ENCODE assay signal across 31 mouse cellular contexts in genomic region chr3:86011373-86011772, GRCm38 (mm10). TPM values are rescaled to one million over a fixed set of nuclear protein-coding genes. Genes with fewer than 3 reads are reported as not detected.
A peak's percentile ranks its signal among the peaks of the same experiment; 100 is the strongest.
DNase-seq lines count a peak whose midpoint lies in the region; ATAC-seq and TF ChIP-seq lines count a peak whose summit lies in the region.
"Had no signal": no experiment of that assay in that cellular context is flagged by ENCODE, and none has a peak within 500 bp of the region (broad histone marks: within the 10 kb centered on the region; RNA-seq: fewer than 3 reads in every experiment).

No protein-coding gene starts in this region.

- in situ Hi-C loops in ES-E14 (cut with MboI; ENCODE audit: low sequenced_read_pairs in 2 of 2, unreplicated experiment in 2 of 2) = no loop called here

- no peak overlapping the region for H3K4me2 ChIP-seq in kidney, embryonic 16.5 days (replicated peaks; ENCODE audit: low read depth, low read length)
- no peak overlapping the region for H3K4me2 ChIP-seq in intestine, embryonic 16.5 days (ENCODE audit: low read depth, low read length)
- H3K4me2 ChIP-seq: hindbrain, embryonic 12.5 days; limb, embryonic 12.5 days; liver, embryonic 12.5 days; midbrain, embryonic 15.5 days; neural tube, embryonic 12.5 days had no signal

- 0 out of 2 replicates have a peak overlapping the region, but pooled peaks have one; percentile 6 for H3K27ac ChIP-seq in kidney, embryonic 16.5 days (ENCODE audit: low read length)
- H3K27ac ChIP-seq in ES-E14 (ENCODE audit: insufficient read depth, low read depth, low read length, poor library complexity, severe bottlenecking) = peak overlapping the region; percentile 89
- no peak overlapping the region for H3K27ac ChIP-seq in intestine, embryonic 16.5 days (ENCODE audit: low read length)
- H3K27ac ChIP-seq: forebrain, embryonic 10.5 days; hindbrain, embryonic 12.5 days; layer of hippocampus, adult 2 months; liver, embryonic 12.5 days; macrophage; midbrain, embryonic 15.5 days; neural tube, embryonic 12.5 days had no signal

- 34% methylated on average over 6 of the region's 6 CpGs for WGBS in kidney, embryonic 16.5 days
- 65% methylated on average over 6 of the region's 6 CpGs for WGBS in intestine, embryonic 16.5 days

- peaks cover 8% of the 10 kb centered on the region for H3K36me3 ChIP-seq in kidney, embryonic 16.5 days (ENCODE audit: insufficient read depth, low read length)
- H3K36me3 ChIP-seq in E14TG2a.4 (ENCODE audit: insufficient read depth, low read length) (peaks cover 22% of the 10 kb centered on the region), ES-E14 (ENCODE audit: control insufficient read depth, insufficient read depth, low read length, poor library complexity, severe bottlenecking) (peaks cover 4% of the 10 kb centered on the region; the same call in 1 of the 2 replicates)
- H3K36me3 ChIP-seq in intestine, embryonic 16.5 days (ENCODE audit: control insufficient read depth, insufficient read depth, low read length) = 0 out of 2 replicates have a peak, but pooled peaks cover 3% of the 10 kb centered on the region
- H3K36me3 ChIP-seq: hindbrain, embryonic 12.5 days; midbrain, embryonic 15.5 days; neural tube, embryonic 12.5 days had no signal

- no peaks in the 10 kb centered on the region for H3K27me3 ChIP-seq in kidney, embryonic 16.5 days (ENCODE audit: insufficient read depth, low read length)
- no peaks in the 10 kb centered on the region for H3K27me3 ChIP-seq in E14TG2a.4 (ENCODE audit: insufficient read depth, low read length)
- no peaks in the 10 kb centered on the region for H3K27me3 ChIP-seq in intestine, embryonic 16.5 days (replicated peaks; ENCODE audit: control insufficient read depth, insufficient read depth, low read length)
- H3K27me3 ChIP-seq: hindbrain, embryonic 12.5 days; limb, embryonic 12.5 days; liver, embryonic 12.5 days; midbrain, embryonic 15.5 days; neural tube, embryonic 12.5 days had no signal

- no peak overlapping the region for H3K9ac ChIP-seq in kidney, embryonic 16.5 days (replicated peaks; ENCODE audit: low read length)
- H3K9ac ChIP-seq in ES-E14 (ENCODE audit: insufficient read depth, low read depth, low read length, poor library complexity, severe bottlenecking) = no peak overlapping the region; the same call in 1 of the 2 replicates
- no peak overlapping the region for H3K9ac ChIP-seq in intestine, embryonic 16.5 days (ENCODE audit: low read depth, low read length)
- H3K9ac ChIP-seq: hindbrain, embryonic 12.5 days; limb, embryonic 12.5 days; liver, embryonic 12.5 days; midbrain, embryonic 15.5 days; neural tube, embryonic 12.5 days had no signal

- H3K4me1 ChIP-seq in kidney, embryonic 16.5 days (ENCODE audit: insufficient read depth, low read length) = peaks cover 17% of the 10 kb centered on the region
- H3K4me1 ChIP-seq in E14TG2a.4 (replicated peaks; ENCODE audit: low read depth, low read length) = peaks cover 62% of the 10 kb centered on the region
- peaks cover 12 to 13% of the 10 kb centered on the region in 2 experiments for H3K4me1 ChIP-seq in ES-E14 (ENCODE audit: control insufficient read depth in 2 of 2, insufficient read depth in 2 of 2, low read length in 2 of 2, poor library complexity in 1 of 2)
- peaks cover 15% of the 10 kb centered on the region for H3K4me1 ChIP-seq in intestine, embryonic 16.5 days (ENCODE audit: control insufficient read depth, insufficient read depth, low read length)
- H3K4me1 ChIP-seq: hindbrain, embryonic 12.5 days; midbrain, embryonic 15.5 days; neural tube, embryonic 12.5 days had no signal

- DNase-seq in kidney, adult 8-10 months = no peak
- DNase-seq in ES-E14 (ENCODE audit: low read depth, low spot score) = no peak
- DNase-seq in gastrocnemius, adult 8-10 months (ENCODE audit: low spot score in 2 of 2) = no peak
- DNase-seq in spleen, adult 18-20 months = no peak
- DNase-seq in adrenal gland, adult 2 months = no peak
- DNase-seq: adrenal gland, postnatal 25 days; B cell, adult 2 months; cerebellum, postnatal 10 days; heart, postnatal 10 days; layer of hippocampus, postnatal 36 days; lung, adult 2 months; right cerebral cortex, postnatal 14 days; thymus, postnatal 14 days had no signal

- H3K4me3 ChIP-seq in kidney, embryonic 16.5 days (ENCODE audit: low read length) = no peak overlapping the region
- H3K4me3 ChIP-seq in E14TG2a.4 (replicated peaks; ENCODE audit: low read length) (peak overlapping the region; percentile 46), ES-E14 (ENCODE audit: insufficient read depth in 1 of 2, low read depth in 1 of 2, low read length in 2 of 2, poor library complexity in 1 of 2, severe bottlenecking in 1 of 2) (peak overlapping the region in 1 of 2 experiments; percentile 49; a peak in 1 of 4 replicates)
- no peak overlapping the region for H3K4me3 ChIP-seq in intestine, embryonic 16.5 days (ENCODE audit: low read length)
- H3K4me3 ChIP-seq: forebrain, embryonic 10.5 days; hindbrain, embryonic 12.5 days; layer of hippocampus, adult 2 months; limb, embryonic 12.5 days; liver, embryonic 12.5 days; midbrain, embryonic 15.5 days; neural tube, embryonic 12.5 days had no signal

- H3K9me3 ChIP-seq in kidney, embryonic 16.5 days (ENCODE audit: low read length) = peaks cover 6% of the 10 kb centered on the region; the same call in 1 of the 2 replicates
- peaks cover 21% of the 10 kb centered on the region for H3K9me3 ChIP-seq in E14TG2a.4 (ENCODE audit: low read length)
- H3K9me3 ChIP-seq in ES-E14 (ENCODE audit: control insufficient read depth, insufficient read depth, low read depth, low read length) = no peaks in the 10 kb centered on the region
- no peaks in the 10 kb centered on the region for H3K9me3 ChIP-seq in intestine, embryonic 16.5 days (ENCODE audit: control insufficient read depth, low read length)
- H3K9me3 ChIP-seq: forebrain, embryonic 10.5 days; hindbrain, embryonic 12.5 days; limb, embryonic 12.5 days; liver, embryonic 12.5 days; midbrain, embryonic 15.5 days; neural tube, embryonic 12.5 days had no signal

- ATAC-seq in kidney, embryonic 16.5 days (ENCODE audit: low FRiP score, low TSS enrichment) = no peak
- peak; percentile 72 for ATAC-seq in intestine, embryonic 16.5 days
- ATAC-seq: liver, embryonic 12.5 days; midbrain, embryonic 15.5 days had no signal

- no peak for TF ChIP-seq CTCF in E14TG2a.4 (conservative IDR thresholded peaks at IDR 0.05; ENCODE audit: low read length)

TF ChIP-seq in ES-E14, 5 proteins besides CTCF, POLR2A, EP300 and RAD21:
- TF ChIP-seq MAFK (IDR thresholded peaks at IDR 0.05; ENCODE audit: insufficient read depth, low read depth, low read length) (no peak), HCFC1 (IDR thresholded peaks at IDR 0.05; ENCODE audit: borderline replicate concordance, insufficient read depth, low read length) (no peak), ZC3H11A (IDR thresholded peaks at IDR 0.05; ENCODE audit: borderline replicate concordance, low read depth, low read length) (no peak), CHD2 (IDR thresholded peaks at IDR 0.05; ENCODE audit: low read depth, low read length) (no peak), ZNF384 (IDR thresholded peaks at IDR 0.05; ENCODE audit: low read depth, low read length) (no peak)

RNA-seq across cellular contexts. Expression of gene Prss48, which starts 9.1 kb away (rescaled TPM):
- polyA plus RNA-seq in kidney, embryonic 16.5 days (2015; fragmentation: Nextera tagmentation; extraction: Ambion mirVana) = 0.19 and 0.27 TPM in 2 replicates
- 0.36 and 1.1 TPM in 2 replicates for total RNA-seq in ES-E14 (2012; rRNA removed)
- not detected in 2 replicates for polyA plus RNA-seq in intestine, embryonic 16.5 days (2015; fragmentation: Nextera tagmentation; extraction: Ambion mirVana)
- total RNA-seq in gastrocnemius, adult 8-10 months (2022) = not detected
- total RNA-seq in adrenal gland, adult 2 months (2021) = not detected
- polyA plus RNA-seq in adrenal gland, adult 2 months (2012; rRNA removed) = not detected in 2 replicates
- total RNA-seq: adrenal gland, postnatal 25 days; gastrocnemius, adult 18-20 months; gastrocnemius, postnatal 4 days; heart, postnatal 10 days; layer of hippocampus, adult 2 months; layer of hippocampus, postnatal 36 days; left cerebral cortex, postnatal 10 days had no signal
- polyA plus RNA-seq: brain, embryonic 14.5 days; cortical plate, adult 2 months; embryonic facial prominence, embryonic 11.5 days; forebrain, embryonic 10.5 days; hindbrain, embryonic 12.5 days; limb, embryonic 12.5 days; liver, embryonic 12.5 days; lung, adult 2 months; macrophage; midbrain, embryonic 15.5 days; neural tube, embryonic 12.5 days; spleen, adult 2 months had no signal

RNA-seq across cellular contexts. Expression of gene Sh3d19, which starts 40.5 kb away (rescaled TPM):
- 27.4 and 28.5 TPM in 2 replicates for polyA plus RNA-seq in kidney, embryonic 16.5 days (2015; fragmentation: Nextera tagmentation; extraction: Ambion mirVana)
- 13.2 and 22.3 TPM in 2 replicates for total RNA-seq in ES-E14 (2012; rRNA removed)
- 27.5 and 35.6 TPM in 2 replicates for polyA plus RNA-seq in intestine, embryonic 16.5 days (2015; fragmentation: Nextera tagmentation; extraction: Ambion mirVana)
- 1 to 10 TPM; 4.5 to 9.7 (median 7.4) TPM for total RNA-seq in gastrocnemius, adult 8-10 months (2022)
- 10 to 100 TPM; 14.5 to 26.8 TPM for total RNA-seq in adrenal gland, adult 2 months (2021)
- 19.1 and 20.4 TPM in 2 replicates for polyA plus RNA-seq in adrenal gland, adult 2 months (2012; rRNA removed)
